Comparison of ENCODE assay signal across 15 mouse cellular contexts in genomic region chr1:170996034-170996433, GRCm38 (mm10). TPM values are rescaled to one million over a fixed set of nuclear protein-coding genes. Genes with fewer than 3 reads are reported as not detected.
DNase-seq lines count a peak whose midpoint lies in the region; ATAC-seq and TF ChIP-seq lines count a peak whose summit lies in the region.
"Had no signal": no experiment of that assay in that cellular context is flagged by ENCODE, and none has a peak within 500 bp of the region (broad histone marks: within the 10 kb centered on the region; RNA-seq: fewer than 3 reads in every experiment).

No protein-coding gene starts in this region.

- no peaks in the 10 kb centered on the region for H3K9me3 ChIP-seq in MEL (replicated peaks; ENCODE audit: insufficient read depth, low read length)
- H3K9me3 ChIP-seq in hindbrain, postnatal 0 days (ENCODE audit: low read length), result no peaks in the 10 kb centered on the region
- H3K9me3 ChIP-seq: embryonic facial prominence, embryonic 10.5 days; embryonic facial prominence, embryonic 12.5 days; forebrain, embryonic 13.5 days; forebrain, embryonic 15.5 days; G1E had no signal

- H3K27ac ChIP-seq in MEL (ENCODE audit: control insufficient read depth, low read depth, low read length) (no peak overlapping the region), macrophage (peak overlapping the region; percentile 99; the same call in 1 of the 2 replicates)
- H3K27ac ChIP-seq in hindbrain, postnatal 0 days, result no peak overlapping the region
- H3K27ac ChIP-seq: embryonic facial prominence, embryonic 10.5 days; embryonic facial prominence, embryonic 12.5 days; forebrain, embryonic 13.5 days; forebrain, embryonic 15.5 days had no signal

- no peak for TF ChIP-seq RAD21 in MEL (IDR thresholded peaks at IDR 0.05; ENCODE audit: low read depth, low read length)

- WGBS in macrophage (ENCODE audit: missing documents), result 56% methylated on average over 3 of the region's 3 CpGs
- WGBS in hindbrain, postnatal 0 days, result 84% methylated on average over 3 of the region's 3 CpGs

- H3K4me2 ChIP-seq in hindbrain, postnatal 0 days (ENCODE audit: low read depth, low read length), result no peak overlapping the region
- H3K4me2 ChIP-seq: embryonic facial prominence, embryonic 12.5 days; forebrain, embryonic 13.5 days; forebrain, embryonic 15.5 days had no signal

- H3K79me2 ChIP-seq in MEL (ENCODE audit: control insufficient read depth, insufficient read depth, low read length, poor library complexity) (no peaks in the 10 kb centered on the region), macrophage (ENCODE audit: inconsistent target) (no peaks in the 10 kb centered on the region)

- no peak for ATAC-seq in hindbrain, postnatal 0 days
- ATAC-seq in monocyte, adult 5-6 weeks (replicated peaks; ENCODE audit: insufficient number of reproducible peaks, low FRiP score, low TSS enrichment, poor library complexity, severe bottlenecking), result no peak
- ATAC-seq: activated CD4-positive, CD25-positive, alpha-beta regulatory T cell, adult 4 months; CD4-positive, CD25-positive, alpha-beta regulatory T cell, adult 4 months; forebrain, embryonic 13.5 days; forebrain, embryonic 15.5 days; forebrain, postnatal 0 days; Patski had no signal

- no peak overlapping the region for H3K4me3 ChIP-seq in MEL (ENCODE audit: control insufficient read depth in 1 of 2, insufficient read depth in 1 of 2, low read depth in 2 of 2, low read length in 2 of 2)
- no peak overlapping the region for H3K4me3 ChIP-seq in macrophage (ENCODE audit: inconsistent target)
- no peak overlapping the region for H3K4me3 ChIP-seq in hindbrain, postnatal 0 days (ENCODE audit: low read length)
- H3K4me3 ChIP-seq: embryonic facial prominence, embryonic 10.5 days; embryonic facial prominence, embryonic 12.5 days; forebrain, embryonic 13.5 days; forebrain, embryonic 15.5 days had no signal

- peaks cover 0 to 2% of the 10 kb centered on the region in 2 experiments; a peak in 1 of 4 replicates for H3K36me3 ChIP-seq in MEL (ENCODE audit: control insufficient read depth in 1 of 2, insufficient read depth in 2 of 2, low read length in 2 of 2)
- H3K36me3 ChIP-seq in macrophage (ENCODE audit: inconsistent target), result no peaks in the 10 kb centered on the region
- no peaks in the 10 kb centered on the region for H3K36me3 ChIP-seq in hindbrain, postnatal 0 days (ENCODE audit: insufficient read depth, low read length)
- H3K36me3 ChIP-seq: embryonic facial prominence, embryonic 10.5 days; embryonic facial prominence, embryonic 12.5 days; forebrain, embryonic 15.5 days; G1E had no signal

- TF ChIP-seq POLR2A in MEL (IDR thresholded peaks at IDR 0.05; ENCODE audit: control insufficient read depth in 1 of 2, insufficient read depth in 1 of 2, low read depth in 1 of 2, low read length in 2 of 2, poor library complexity in 1 of 2), result no peak

- peaks cover 4 to 7% of the 10 kb centered on the region in 2 experiments; a peak in 3 of 4 replicates for H3K4me1 ChIP-seq in MEL (ENCODE audit: control insufficient read depth in 1 of 2, insufficient read depth in 2 of 2, low read length in 2 of 2)
- H3K4me1 ChIP-seq in hindbrain, postnatal 0 days (ENCODE audit: insufficient read depth, low read length), result no peaks in the 10 kb centered on the region; the same call in 1 of the 2 replicates
- H3K4me1 ChIP-seq: embryonic facial prominence, embryonic 10.5 days; embryonic facial prominence, embryonic 12.5 days; forebrain, embryonic 13.5 days; forebrain, embryonic 15.5 days had no signal

- TF ChIP-seq CTCF in MEL (IDR thresholded peaks at IDR 0.05 in 2 of 3, conservative IDR thresholded peaks at IDR 0.05 in 1 of 3; ENCODE audit: control insufficient read depth in 1 of 3, insufficient read depth in 1 of 3, low read depth in 2 of 3, low read length in 3 of 3, poor library complexity in 1 of 3, severe bottlenecking in 1 of 3), result no peak
- TF ChIP-seq CTCF in hindbrain, postnatal 0 days (IDR thresholded peaks at IDR 0.05; ENCODE audit: low read depth), result no peak

- no peak overlapping the region for H3K9ac ChIP-seq in MEL (ENCODE audit: control insufficient read depth, low read depth, low read length, poor library complexity, severe bottlenecking)
- no peak overlapping the region for H3K9ac ChIP-seq in hindbrain, postnatal 0 days (replicated peaks; ENCODE audit: low read length)
- H3K9ac ChIP-seq: embryonic facial prominence, embryonic 12.5 days; forebrain, embryonic 13.5 days; forebrain, embryonic 15.5 days; forebrain, postnatal 0 days had no signal

- peak; percentile 32 to 51; a peak in 2 of 4 replicates for TF ChIP-seq EP300 in MEL (IDR thresholded peaks at IDR 0.05; ENCODE audit: low read depth in 1 of 2, low read length in 2 of 2)

- DNase-seq in MEL (ENCODE audit: low read depth, low spot score), result no peak
- no peak for DNase-seq in Muller cell, postnatal 12 days (ENCODE audit: inconsistent ontology term)
- DNase-seq in hindbrain, postnatal 0 days (ENCODE audit: low spot score), result no peak

- no peaks in the 10 kb centered on the region for H3K27me3 ChIP-seq in MEL (ENCODE audit: control insufficient read depth in 1 of 2, insufficient read depth in 2 of 2, low read length in 2 of 2)
- H3K27me3 ChIP-seq in hindbrain, postnatal 0 days (ENCODE audit: insufficient read depth, low read length), result no peaks in the 10 kb centered on the region
- H3K27me3 ChIP-seq: CH12.LX; embryonic facial prominence, embryonic 12.5 days; forebrain, embryonic 13.5 days; forebrain, embryonic 15.5 days; Patski had no signal

TF ChIP-seq in MEL, 35 proteins besides CTCF, POLR2A, EP300 and RAD21:
- TF ChIP-seq TCF12 (IDR thresholded peaks at IDR 0.05; ENCODE audit: low read depth, low read length) (0 out of 2 replicates have a peak, but pooled peaks have one; percentile 8), TAL1 (IDR thresholded peaks at IDR 0.05; ENCODE audit: low read length) (no peak), MXI1 (IDR thresholded peaks at IDR 0.05; ENCODE audit: low read depth, low read length) (0 out of 2 replicates have a peak, but pooled peaks have one; percentile 11), SMC3 (IDR thresholded peaks at IDR 0.05; ENCODE audit: low read depth, low read length) (0 out of 2 replicates have a peak, but pooled peaks have one; percentile 4), MYB (IDR thresholded peaks at IDR 0.05; ENCODE audit: low read depth, low read length) (peak; percentile 22; the same call in 1 of the 2 replicates)
TF ChIP-seq in MEL: peak in this region for 4.

RNA-seq across cellular contexts. Expression of gene Fcgr2b, which starts 19.7 kb away (rescaled TPM):
- total RNA-seq in MEL (2012; rRNA removed), result 4.7 and 6.4 TPM in 2 replicates
- polyA plus RNA-seq in MEL (2012; ENCODE audit: insufficient read depth in 1 of 2, insufficient read length in 2 of 2, low read depth in 1 of 2, low replicate concordance in 2 of 2, missing spikeins in 1 of 2) (1 to 10 TPM in 1 of 2 experiments, not detected in 1; 8.2 TPM), macrophage (2018) (372 to 843 TPM (median 791 TPM) in 3 replicates)
- 1,000 to 10,000 TPM in 14 of 26 experiments, 100 to 1,000 TPM in 12; 552 to 2,008 (median 1,011) TPM for total RNA-seq in macrophage (2018; cell fraction: chromatin; rRNA removed)
- total RNA-seq in macrophage (2018; cell fraction: cytosol; rRNA removed), result 100 to 1,000 TPM; 224 to 730 (median 474) TPM
- total RNA-seq in macrophage (2018; cell fraction: nucleus; rRNA removed), result 1,000 to 10,000 TPM in 21 of 26 experiments, 100 to 1,000 TPM in 5; 780 to 1,818 (median 1,207) TPM
- 2.2 and 5.3 TPM in 2 replicates for total RNA-seq in hindbrain, postnatal 0 days (2014; rRNA removed)
- polyA plus RNA-seq in hindbrain, postnatal 0 days (2015; fragmentation: Nextera tagmentation; extraction: Ambion mirVana), result 3.6 and 4.3 TPM in 2 replicates
- total RNA-seq in monocyte, adult 5-6 weeks (2017), result 181 to 197 TPM (median 187 TPM) in 3 replicates
- polyA plus RNA-seq: embryonic facial prominence, embryonic 10.5 days had no signal

RNA-seq across cellular contexts. Expression of gene Fcgr4, which starts 22.7 kb away (rescaled TPM):
- not detected in 2 replicates for total RNA-seq in MEL (2012; rRNA removed)
- polyA plus RNA-seq in MEL (2012; ENCODE audit: insufficient read depth in 1 of 2, insufficient read length in 2 of 2, low read depth in 1 of 2, low replicate concordance in 2 of 2, missing spikeins in 1 of 2) (not detected), macrophage (2018) (192 to 337 TPM (median 269 TPM) in 3 replicates)
- total RNA-seq in macrophage (2018; cell fraction: chromatin; rRNA removed), result 10 to 100 TPM in 18 of 26 experiments, 1 to 10 TPM in 8; 2.8 to 51.5 (median 15.7) TPM
- 100 to 1,000 TPM; 164 to 540 (median 249) TPM for total RNA-seq in macrophage (2018; cell fraction: cytosol; rRNA removed)
- total RNA-seq in macrophage (2018; cell fraction: nucleus; rRNA removed), result 100 to 1,000 TPM in 12 of 26 experiments, 10 to 100 TPM in 14; 45.3 to 292 (median 97.1) TPM
- total RNA-seq in hindbrain, postnatal 0 days (2014; rRNA removed), result 0.58 TPM in 1 of 2 replicates, not detected in the other
- 0.55 and 0.71 TPM in 2 replicates for polyA plus RNA-seq in hindbrain, postnatal 0 days (2015; fragmentation: Nextera tagmentation; extraction: Ambion mirVana)
- 364 to 612 TPM (median 571 TPM) in 3 replicates for total RNA-seq in monocyte, adult 5-6 weeks (2017)
- polyA plus RNA-seq: forebrain, embryonic 13.5 days had no signal

Comparison
In these comparisons a context has a peak if more than half of its experiments do, and no peak if none do; other contexts are left out.
1. RNA of gene Fcgr2b, which starts 19.7 kb away (total RNA-seq): 181 to 197 TPM in monocyte, adult 5-6 weeks; 2.2 to 5.3 TPM in hindbrain, postnatal 0 days and 4.7 to 6.4 TPM in MEL; every median in the first group is over 10 times any median in the second.
2. RNA of gene Fcgr4, which starts 22.7 kb away (total RNA-seq): 364 to 612 TPM in monocyte, adult 5-6 weeks; not detected in MEL and 0.58 TPM in hindbrain, postnatal 0 days; every median in the first group is over 100 times any median in the second.